Mouse (Mus musculus): ENCODE measurements around the gene Upf1.

The Upf1 gene

DNA sequence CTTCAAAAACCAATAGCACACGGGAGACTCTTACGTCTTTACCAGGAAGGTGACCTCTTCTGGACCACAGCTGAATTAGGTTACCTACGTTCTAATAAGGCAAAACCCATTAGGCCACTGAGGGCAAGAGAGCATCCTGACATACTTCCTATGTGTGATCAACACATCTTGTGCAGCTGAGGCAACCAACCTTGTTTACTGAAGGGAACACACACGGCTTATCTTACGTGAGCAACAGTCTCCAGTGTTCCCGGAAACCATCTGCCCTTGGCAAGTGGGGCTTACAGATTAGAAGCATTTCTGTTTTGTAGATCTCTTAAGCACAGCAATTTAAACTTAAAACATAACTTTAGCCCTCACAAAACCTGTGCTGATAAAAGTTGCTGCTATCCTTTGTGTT is 25.6 kb downstream of the Upf1 start:
- no peak for DNase-seq (ENCODE audit: low read depth, low spot score)

DNA sequence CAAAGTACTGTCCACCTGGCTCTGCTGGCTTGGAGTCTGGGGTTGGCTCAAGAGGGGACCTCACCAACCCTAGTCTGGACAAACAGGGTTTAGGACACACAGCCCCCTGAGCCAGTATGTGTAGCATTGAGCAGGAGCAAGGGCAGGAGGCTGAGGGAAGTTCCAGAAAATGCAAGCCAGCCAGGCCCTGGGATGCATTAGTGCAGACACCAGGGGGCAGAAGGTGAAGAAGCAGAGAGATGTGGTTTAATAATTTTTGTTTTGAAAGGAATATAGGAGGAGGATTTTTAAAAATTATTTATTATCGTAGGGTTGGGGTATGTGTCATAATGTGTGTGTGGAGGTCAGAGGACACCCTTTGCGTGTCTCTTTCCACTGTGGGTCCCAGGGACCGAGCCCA is 29.4 kb downstream of the Upf1 start:
- no peak for DNase-seq (ENCODE audit: low read depth, low spot score)

DNA sequence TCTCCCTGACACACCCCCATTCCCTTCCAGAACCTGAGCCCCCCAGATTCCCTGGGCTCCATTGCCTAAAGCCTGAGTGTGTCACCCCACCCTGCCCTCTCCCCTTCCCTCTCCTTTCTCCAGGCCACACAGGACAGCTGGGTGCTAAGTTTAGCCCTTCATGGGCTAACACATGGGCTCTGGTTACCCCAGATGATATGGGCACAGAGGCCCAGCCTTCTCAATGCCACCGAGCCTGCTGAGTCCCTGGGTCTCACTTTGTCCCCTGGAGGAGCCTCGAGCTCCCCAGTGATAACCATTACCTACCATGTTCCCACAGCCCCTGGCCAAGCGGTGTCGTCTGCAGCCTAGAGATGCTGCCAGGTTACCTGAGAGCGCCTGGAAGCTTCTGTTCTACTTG is 35.2 kb downstream of the Upf1 start:
- DNase-seq (ENCODE audit: low read depth, low spot score): no peak

GRCm38 (mm10) chr8:70316511-70317504 is 36.3 kb downstream of the Upf1 start:
- DNase-seq (ENCODE audit: low read depth, low spot score): no peak

DNA sequence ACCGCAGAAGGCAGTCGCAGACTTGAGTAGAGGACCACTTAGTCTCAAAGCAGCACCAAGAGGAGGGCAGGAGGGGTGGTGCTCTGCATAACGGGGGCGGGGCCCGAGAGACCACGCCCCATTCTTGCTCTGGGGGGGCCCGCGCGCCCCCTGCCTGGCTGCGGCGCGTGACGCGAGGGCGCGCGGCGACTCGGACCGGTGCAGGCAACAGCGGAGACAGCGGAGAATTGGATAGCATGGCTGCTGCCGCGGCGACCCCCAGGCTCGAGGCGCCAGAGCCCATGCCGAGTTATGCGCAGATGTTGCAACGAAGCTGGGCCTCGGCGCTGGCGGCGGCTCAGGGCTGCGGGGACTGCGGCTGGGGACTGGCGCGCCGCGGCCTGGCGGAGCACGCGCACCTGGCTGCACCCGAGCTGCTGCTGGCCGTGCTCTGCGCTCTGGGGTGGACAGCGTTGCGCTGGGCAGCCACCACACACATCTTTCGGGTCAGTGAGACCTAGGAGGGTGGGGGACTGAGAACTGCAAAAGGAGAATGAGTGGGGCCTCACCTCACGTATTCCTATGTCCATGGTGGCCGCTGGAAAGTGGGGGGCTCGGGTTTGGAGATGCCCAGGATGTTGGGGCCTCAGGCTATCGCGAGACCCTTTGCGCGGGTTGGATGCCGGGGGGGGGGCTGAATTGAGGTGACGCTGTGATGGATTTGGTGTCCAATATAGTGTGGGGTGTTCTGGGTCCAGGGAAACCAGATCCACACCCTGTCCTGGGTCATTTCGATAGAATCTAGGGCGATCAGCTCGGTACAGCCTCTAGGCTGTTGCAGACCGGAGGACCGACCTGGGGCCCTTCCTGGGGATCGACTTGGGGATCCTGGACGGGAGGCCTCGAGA is 37.2 kb downstream of the Upf1 start, which contains the start of gene Cers1:
Gene Cers1, plus strand, starts transcription at position 152 of the 887 bp plus-strand sequence.
- DNase-seq (ENCODE audit: low read depth, low spot score): peak; percentile 37

- DNase-seq (ENCODE audit: low read depth, low spot score): no peak
These were observed 39.7 kb downstream of the Upf1 start for GRCm38 (mm10) chr8:70313399-70313798.

DNA sequence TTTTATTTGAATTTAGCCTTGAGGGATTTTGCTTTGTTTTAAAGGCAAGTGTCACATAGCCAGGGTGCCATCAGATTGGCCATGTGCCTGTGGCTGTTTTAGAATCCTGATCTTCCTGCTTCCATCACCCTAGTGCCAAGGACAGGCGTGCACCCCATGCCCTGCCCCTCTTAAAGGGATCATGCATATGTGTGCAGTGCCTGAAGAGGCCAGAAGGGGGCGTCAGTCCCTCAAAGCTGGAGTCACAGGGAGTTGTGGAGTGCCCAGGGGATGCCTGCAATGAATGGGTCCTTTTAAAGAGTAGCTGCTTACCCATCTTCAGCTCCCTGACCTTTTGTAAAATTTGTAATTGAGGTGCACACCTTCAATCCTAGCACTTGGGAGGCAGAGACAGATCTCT is 43.8 kb downstream of the Upf1 start:
- DNase-seq (ENCODE audit: low read depth, low spot score): no peak

DNA sequence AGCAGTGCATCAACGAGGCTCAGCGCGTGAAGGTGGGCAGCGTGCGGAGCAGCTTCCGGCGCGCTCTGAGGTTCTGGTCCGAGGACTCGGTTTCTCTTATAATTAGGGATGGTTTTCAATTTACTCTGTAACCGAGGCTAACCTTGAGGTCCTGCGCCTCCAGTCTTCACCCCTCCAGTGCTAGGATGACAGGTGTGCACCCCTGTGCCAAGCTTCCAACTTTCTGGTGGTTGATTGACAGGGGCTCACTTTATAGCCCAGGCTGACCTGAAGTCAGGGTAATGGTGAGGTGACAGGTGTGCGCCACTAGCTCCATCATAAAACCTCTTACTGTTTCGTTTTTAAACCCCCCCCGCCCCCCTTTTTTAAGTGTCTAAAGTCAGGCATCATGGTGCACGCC is 50.2 kb downstream of the Upf1 start:
- no peak for DNase-seq (ENCODE audit: low read depth, low spot score)

DNA sequence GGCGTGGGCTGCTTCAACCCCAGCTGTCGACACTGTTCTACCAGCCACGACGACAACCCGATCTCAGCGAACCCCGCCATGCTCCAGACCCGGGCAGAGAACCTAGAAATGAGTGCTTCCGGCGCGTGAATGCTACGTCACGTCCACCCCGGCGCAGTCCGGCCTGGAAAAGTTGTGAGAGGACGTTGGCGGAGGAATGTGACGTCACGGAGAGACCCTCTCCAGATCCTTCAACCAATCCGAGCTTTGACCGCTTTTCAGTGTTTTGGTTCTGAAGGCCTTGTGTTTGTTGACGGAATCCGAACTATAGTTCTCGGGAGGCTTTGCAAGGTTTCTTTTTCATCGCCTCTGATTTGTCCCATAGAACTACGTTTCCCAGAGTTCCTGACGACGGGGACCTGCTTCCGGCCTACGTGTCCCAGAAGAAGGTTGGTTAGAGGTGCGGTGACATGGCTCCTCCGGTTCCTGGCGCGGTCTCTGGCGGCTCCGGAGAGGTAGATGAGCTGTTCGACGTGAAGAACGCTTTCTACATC is 50.7 kb downstream of the Upf1 start, which contains the start of the genes Ddx49 and Cope:
Gene Ddx49, minus strand, starts transcription at position 132 of the 533 bp plus-strand sequence.
Gene Cope, plus strand, starts transcription at position 161 of the 533 bp plus-strand sequence.
- DNase-seq (ENCODE audit: low read depth, low spot score): peak; percentile 90

- no peak for DNase-seq (ENCODE audit: low read depth, low spot score)
These were observed 52.2 kb downstream of the Upf1 start for GRCm38 (mm10) chr8:70300881-70301280.

DNA sequence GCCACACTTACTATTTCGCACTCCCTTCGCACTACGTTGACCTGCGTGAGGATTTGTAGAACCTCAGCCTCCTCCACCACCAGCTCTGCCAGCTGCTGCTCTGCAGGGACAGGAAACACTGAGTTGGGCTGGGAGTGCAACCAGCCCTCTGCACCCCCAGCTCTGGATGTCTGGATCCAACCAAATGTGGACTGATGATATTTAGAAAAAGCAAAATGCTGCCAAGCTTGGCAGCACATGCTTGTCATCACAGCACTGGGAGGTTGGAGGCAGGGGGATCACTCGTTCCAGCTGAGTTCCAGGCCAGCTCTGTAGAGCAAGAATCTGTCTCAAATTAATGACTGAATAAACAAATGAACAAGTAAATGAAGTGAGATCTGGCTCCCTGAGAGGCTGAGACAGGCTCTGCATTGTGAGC is 59.1 kb downstream of the Upf1 start:
- no peak for DNase-seq (ENCODE audit: low read depth, low spot score)

- no peak for DNase-seq (ENCODE audit: low read depth, low spot score)
These were observed 66.3 kb downstream of the Upf1 start for GRCm38 (mm10) chr8:70286737-70287136.

DNA sequence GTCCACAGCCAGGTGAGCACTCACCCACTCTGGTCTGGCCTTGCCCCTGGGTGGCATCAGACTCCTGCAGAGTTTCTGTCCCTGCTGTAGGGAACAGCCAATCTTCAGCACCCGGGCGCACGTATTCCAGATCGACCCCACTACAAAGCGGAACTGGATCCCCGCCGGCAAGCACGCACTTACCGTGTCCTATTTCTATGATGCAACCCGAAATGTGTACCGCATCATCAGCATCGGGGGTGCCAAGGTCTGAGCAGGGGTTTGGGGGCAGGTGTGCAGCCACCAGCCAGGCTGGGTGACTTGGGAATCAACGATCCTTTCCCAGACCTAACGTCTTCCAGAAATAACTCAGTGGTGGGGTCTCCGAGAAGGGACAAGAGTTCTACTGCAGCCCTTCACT is 67.8 kb downstream of the Upf1 start:
- no peak for DNase-seq (ENCODE audit: low read depth, low spot score)

- no peak for DNase-seq (ENCODE audit: low read depth, low spot score)
These were observed 68.7 kb downstream of the Upf1 start for GRCm38 (mm10) chr8:70284421-70284820.

DNA sequence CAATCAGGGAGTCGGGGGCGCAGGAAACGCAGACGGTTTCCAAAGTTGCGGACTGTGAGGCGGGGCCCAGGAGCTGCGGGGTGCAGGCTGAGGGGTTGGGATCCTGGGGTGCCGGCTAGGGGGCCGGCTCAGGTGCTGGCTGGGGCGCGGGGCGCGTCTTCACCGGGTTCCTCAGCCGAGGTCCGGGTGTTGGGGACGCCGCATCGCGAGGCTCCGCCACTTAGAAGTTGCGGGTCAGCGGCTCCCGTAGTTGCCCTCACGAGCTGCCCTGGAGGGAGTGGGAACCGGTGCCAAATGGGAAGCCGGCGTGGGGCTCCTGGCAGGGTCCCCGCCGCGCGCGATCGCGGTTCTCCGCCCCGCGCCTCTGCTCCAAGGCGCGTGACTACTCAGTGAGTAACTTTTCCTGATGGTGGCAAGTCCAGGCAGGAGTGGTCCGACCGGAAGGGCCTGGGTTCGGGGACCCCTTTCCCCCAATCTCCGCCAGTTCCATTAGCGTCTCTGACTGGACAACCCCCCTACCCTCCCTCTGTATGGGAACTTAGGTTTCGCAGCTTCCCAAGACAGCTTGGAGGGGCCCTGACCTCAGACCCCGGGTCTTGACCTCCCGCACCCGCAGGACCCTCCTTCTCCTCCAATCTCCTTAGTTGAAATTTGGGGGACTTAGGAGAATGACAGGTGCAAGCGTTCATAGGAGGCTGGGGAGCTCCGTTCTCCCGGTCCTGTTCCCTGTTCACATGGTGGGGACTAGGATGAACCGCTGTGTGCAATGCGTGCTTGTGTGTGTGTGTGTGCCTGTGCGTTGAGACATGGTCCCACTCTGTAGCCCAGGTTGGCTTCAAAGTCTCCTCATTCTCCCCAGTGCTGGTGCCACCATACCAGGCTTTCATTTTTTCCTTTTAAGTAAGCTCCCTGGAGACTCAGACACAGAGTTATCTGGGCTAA is 69.7 kb downstream of the Upf1 start:
- DNase-seq (ENCODE audit: low read depth, low spot score): no peak

- peak; percentile 94 for DNase-seq (ENCODE audit: low read depth, low spot score)
These were observed 70.4 kb downstream of the Upf1 start, which contains the start of gene Homer3 for GRCm38 (mm10) chr8:70282603-70283135. Gene Homer3, plus strand, starts transcription at chr8:70282827.
